Mouse (Mus musculus): ENCODE results near the gene Slc25a26.

- no peak for TF ChIP-seq CTCF (IDR thresholded peaks at IDR 0.05; ENCODE audit: control insufficient read depth, insufficient read depth, insufficient read length)
- no peak for TF ChIP-seq MYOG (IDR thresholded peaks at IDR 0.05; ENCODE audit: control insufficient read depth, extremely low read depth, insufficient read length)
- no peak for TF ChIP-seq MYOD1 (IDR thresholded peaks at IDR 0.05; ENCODE audit: control insufficient read depth, insufficient read length, low read depth)
- no peak for TF ChIP-seq MAX (IDR thresholded peaks at IDR 0.05)
- no peak for TF ChIP-seq FOSL1 (IDR thresholded peaks at IDR 0.05; ENCODE audit: insufficient read depth, low read length, poor library complexity, severe bottlenecking)
Observed at GRCm38 (mm10) chr6:94628787-94629186, 128.7 kb downstream of the Slc25a26 start.
